Mouse (Mus musculus): ENCODE results near the gene Enpp3.

- TF ChIP-seq CTCF (IDR thresholded peaks at IDR 0.05; ENCODE audit: low read depth) (no peak), EP300 (IDR thresholded peaks at IDR 0.05; ENCODE audit: low read depth) (no peak)
Observed at GRCm38 (mm10) chr10:24863146-24863545, 20.5 kb upstream of the Enpp3 start.
